Mouse (Mus musculus) CH12.LX (cell line): ENCODE data around the gene Trim75. TPM values are rescaled to one million over a fixed set of nuclear protein-coding genes. Genes with fewer than 3 reads are reported as not detected.

Source experiments
- DNase-seq: peaks from one replicate; pipeline ENCODE4 v3.0.0-alpha.2; 2013; ENCODE audit errors: extremely low read depth
- H3K27ac ChIP-seq: 2 replicates; pipeline ENCODE4 v1.5.1; 2012; ENCODE audit warnings: low read depth, mild to moderate bottlenecking, control low read depth, moderate library complexity; ENCODE audit not compliant: insufficient read depth
- H3K27me3 ChIP-seq: replicated peaks from 2 replicates; pipeline ENCODE3; 2012; ENCODE audit warnings: inconsistent platforms
- H3K36me3 ChIP-seq, 2 experiments: replicated peaks in 1 of 2; 2 replicates each; pipeline versions ENCODE3 to v1.6.1; 2012; ENCODE audit warnings: inconsistent platforms in 1 of 2, low read length in 1 of 2, mild to moderate bottlenecking in 1 of 2, mixed read lengths in 1 of 2, moderate library complexity in 1 of 2; ENCODE audit not compliant: control insufficient read depth in 1 of 2, insufficient read depth in 1 of 2
- H3K4me1 ChIP-seq, 2 experiments: 2 replicates each; pipeline ENCODE4 v1.6.1; 2012; ENCODE audit warnings: inconsistent platforms in 1 of 2, moderate library complexity in 1 of 2; ENCODE audit not compliant: insufficient read depth in 2 of 2, control insufficient read depth in 1 of 2
- H3K4me2 ChIP-seq: 2 replicates; pipeline ENCODE4 v1.6.1; 2012; ENCODE audit warnings: low read depth, mild to moderate bottlenecking, control low read depth; ENCODE audit not compliant: poor library complexity, insufficient read depth, severe bottlenecking
- H3K4me3 ChIP-seq, 3 experiments: fragments of 150-350 bp in 1 of 3; sonication (generic) in 1 of 3; replicated peaks in 1 of 3; 2 replicates each; pipeline versions ENCODE3 to v1.5.1; 2011 to 2012; ENCODE audit warnings: low read depth in 2 of 3, low read length in 2 of 3, mild to moderate bottlenecking in 2 of 3, moderate library complexity in 2 of 3, control low read depth in 1 of 3, improper control_type of control experiment in 1 of 3, inconsistent platforms in 1 of 3, mixed read lengths in 1 of 3; ENCODE audit not compliant: poor library complexity in 1 of 3
- H3K79me2 ChIP-seq: replicated peaks from 2 replicates; pipeline ENCODE4 v1.6.1; 2012; ENCODE audit warnings: mild to moderate bottlenecking, moderate library complexity; ENCODE audit not compliant: control insufficient read depth, poor library complexity, insufficient read depth, severe bottlenecking; ENCODE audit errors: extremely low read depth
- H3K9ac ChIP-seq: 2 replicates; pipeline ENCODE4 v1.6.1; 2012; ENCODE audit warnings: low read depth, mild to moderate bottlenecking, control low read depth, moderate library complexity; ENCODE audit not compliant: insufficient read depth
- H3K9me3 ChIP-seq: replicated peaks from 2 replicates; pipeline ENCODE3; 2012; ENCODE audit warnings: low read length, inconsistent platforms, mixed read lengths
- CTCF ChIP-seq, 2 experiments: IDR thresholded peaks in 1 of 2; conservative IDR thresholded peaks in 1 of 2; 2 replicates each; pipeline ENCODE4 v1.5.1; 2011 to 2012; ENCODE audit warnings: low read depth in 2 of 2, low read length in 2 of 2, improper control_type of control experiment in 1 of 2, inconsistent platforms in 1 of 2, mild to moderate bottlenecking in 1 of 2, moderate library complexity in 1 of 2
- E2F4 ChIP-seq: IDR thresholded peaks from 2 replicates; pipeline ENCODE4 v1.6.1; 2011; ENCODE audit warnings: low read depth, low read length, improper control_type of control experiment; ENCODE audit not compliant: insufficient replicate concordance
- ELF1 ChIP-seq: IDR thresholded peaks from 2 replicates; pipeline ENCODE4 v1.6.1; 2014; ENCODE audit warnings: low read depth, mild to moderate bottlenecking, inconsistent platforms, low read length, improper control_type of control experiment
- HCFC1 ChIP-seq: IDR thresholded peaks from 2 replicates; pipeline ENCODE4 v1.6.1; 2012; ENCODE audit warnings: low read depth, mild to moderate bottlenecking, inconsistent platforms, low read length, improper control_type of control experiment
- IRF4 ChIP-seq: IDR thresholded peaks from 2 replicates; pipeline ENCODE4 v1.6.1; 2014; ENCODE audit warnings: low read depth, mild to moderate bottlenecking, inconsistent platforms, low read length, improper control_type of control experiment
- JUN ChIP-seq: IDR thresholded peaks from 2 replicates; pipeline ENCODE4 v1.6.1; 2011; ENCODE audit warnings: low read depth, mild to moderate bottlenecking, low read length, improper control_type of control experiment, moderate library complexity; ENCODE audit not compliant: insufficient read depth
- MAFK ChIP-seq: IDR thresholded peaks from 2 replicates; pipeline ENCODE4 v1.6.1; 2011; ENCODE audit warnings: low read length, improper control_type of control experiment; ENCODE audit not compliant: insufficient replicate concordance
- MAX ChIP-seq: IDR thresholded peaks from 2 replicates; pipeline ENCODE4 v1.6.1; 2011; ENCODE audit warnings: low read length, improper control_type of control experiment
- MYC ChIP-seq: IDR thresholded peaks from 2 replicates; pipeline ENCODE4 v1.6.1; 2011; ENCODE audit warnings: low read depth, mild to moderate bottlenecking, improper control_type of control experiment, low read length
- NRF1 ChIP-seq: IDR thresholded peaks from 2 replicates; pipeline ENCODE4 v1.6.1; 2014; ENCODE audit warnings: low read depth, mild to moderate bottlenecking, inconsistent platforms, low read length, improper control_type of control experiment, moderate library complexity
- PAX5 ChIP-seq: IDR thresholded peaks from 2 replicates; pipeline ENCODE4 v1.6.1; 2012; ENCODE audit warnings: low read length, inconsistent platforms, mixed read lengths
- RAD21 ChIP-seq: IDR thresholded peaks from 2 replicates; pipeline ENCODE4 v1.6.1; 2011; ENCODE audit warnings: low read depth, mild to moderate bottlenecking, low read length, improper control_type of control experiment, moderate library complexity
- RCOR1 ChIP-seq: conservative IDR thresholded peaks from 2 replicates; pipeline ENCODE4 v1.6.1; 2012; ENCODE audit warnings: low read depth, mild to moderate bottlenecking, inconsistent platforms, low read length, improper control_type of control experiment
- TBP ChIP-seq: conservative IDR thresholded peaks from 2 replicates; pipeline ENCODE4 v1.6.1; 2011; ENCODE audit warnings: low read depth, low read length, improper control_type of control experiment
- TCF12 ChIP-seq: IDR thresholded peaks from 2 replicates; pipeline ENCODE4 v1.6.1; 2014; ENCODE audit warnings: low read depth, mild to moderate bottlenecking, inconsistent platforms, low read length, improper control_type of control experiment
- UBTF ChIP-seq: IDR thresholded peaks from 2 replicates; pipeline ENCODE4 v1.6.1; 2012; ENCODE audit warnings: low read depth, mild to moderate bottlenecking, inconsistent platforms, low read length, improper control_type of control experiment, moderate library complexity
- ZC3H11A ChIP-seq: IDR thresholded peaks from 2 replicates; pipeline ENCODE4 v1.6.1; 2012; ENCODE audit warnings: low read depth, mild to moderate bottlenecking, inconsistent platforms, low read length, improper control_type of control experiment
- ZKSCAN1 ChIP-seq: IDR thresholded peaks from 2 replicates; pipeline ENCODE4 v1.6.1; 2012; ENCODE audit warnings: low read depth, inconsistent platforms, low read length, improper control_type of control experiment, borderline replicate concordance
- ZMIZ1 ChIP-seq: IDR thresholded peaks from 2 replicates; pipeline ENCODE4 v1.6.1; 2012; ENCODE audit warnings: low read depth, mild to moderate bottlenecking, inconsistent platforms, low read length, improper control_type of control experiment
- ZNF384 ChIP-seq: IDR thresholded peaks from 2 replicates; pipeline ENCODE4 v1.6.1; 2012; ENCODE audit warnings: low read depth, low read length, improper control_type of control experiment, inconsistent platforms
- dilution Hi-C: fragments of 300-500 bp; cut with MboI; formaldehyde crosslinking; loops from 2 replicates; pipeline ENCODE4 v1.14.3; 2020; ENCODE audit warnings: low sequenced_read_pairs; ENCODE audit not compliant: extremely low pct_unique_long_range_greater_than_20kb, extremely low pct_ligation_motif_present
- in situ Hi-C: fragments of 300-500 bp; cut with MboI; formaldehyde crosslinking; loops from 3 replicates; pipeline ENCODE4 v1.14.3; 2019; ENCODE audit warnings: low sequenced_read_pairs, low pct_ligation_motif_present, low pct_unique_long_range_greater_than_20kb, mixed read lengths
- polyA plus RNA-seq: library from polyadenylated mRNA; unstranded; fragments of >175 nt; gene quantifications from 2 replicates; pipeline ENCODE4 v1.2.1, GENCODE M21; 2012; ENCODE audit warnings: low read depth; ENCODE audit not compliant: insufficient read length
- total RNA-seq, 2 experiments: library from RNA; depleted of rRNA; stranded (reverse); fragments of 300-350 nt in 1 of 2; fragments of >200 nt in 1 of 2; gene quantifications; 2 replicates each; pipeline ENCODE4 v1.2.3; 2012 to 2014

Trim75 gene
- total and polyA plus RNA-seq, 3 experiments, result not detected

DNA sequence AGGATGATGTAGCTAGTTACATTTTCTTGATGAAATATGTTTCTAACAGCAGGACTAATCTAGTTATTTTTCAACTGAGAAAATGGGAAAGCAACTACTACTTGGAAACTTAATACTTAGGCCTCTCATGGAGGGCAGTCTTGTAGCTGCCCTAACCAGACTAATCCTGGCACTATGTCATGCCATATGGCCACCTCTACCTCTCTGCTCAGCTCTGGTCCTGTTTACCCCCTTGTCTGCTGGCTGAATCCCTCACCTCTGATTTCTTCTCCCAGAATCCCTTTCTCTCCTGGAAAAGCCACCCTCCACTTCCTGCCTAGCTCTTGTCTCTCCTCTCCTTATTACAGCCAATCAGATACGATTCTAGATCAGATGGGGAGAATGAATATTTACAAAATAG lies 39.3 kb downstream of the Trim75 start:
- no peak overlapping the region for H3K9ac ChIP-seq
- no peaks in the 10 kb centered on the region for H3K27me3 ChIP-seq
- in situ Hi-C loops, result loop anchor here (25.0 kb wide), 2 partner anchors 111 to 211 kb away; partner anchors contain the start of gene Msmo1
- H3K4me3 ChIP-seq, result peak overlapping the region in 1 of 3 experiments; percentile 79
- H3K4me2 ChIP-seq, result peak overlapping the region; percentile 63; the same call in 1 of the 2 replicates
- peaks cover 11 to 26% of the 10 kb centered on the region in 2 experiments for H3K4me1 ChIP-seq
- no peak overlapping the region for H3K27ac ChIP-seq
- peaks cover 0 to 24% of the 10 kb centered on the region in 2 experiments for H3K36me3 ChIP-seq
- no peaks in the 10 kb centered on the region for H3K79me2 ChIP-seq
- H3K9me3 ChIP-seq, result peaks cover 2% of the 10 kb centered on the region
- no peak for DNase-seq
- 0 out of 2 replicates have a peak, but pooled peaks have one; percentile 12 for TF ChIP-seq ELF1
- no peak for TF ChIP-seq NRF1
- TF ChIP-seq CTCF (conservative IDR thresholded peaks at IDR 0.05 in 1 of 2, IDR thresholded peaks at IDR 0.05 in 1 of 2; ENCODE audit: low read depth in 2 of 2, low read length in 2 of 2), result no peak
- no peak for TF ChIP-seq E2F4
- dilution Hi-C loops, result no loop called here

GRCm38 (mm10) chr8:64947698-64948034 lies 40.0 kb downstream of the Trim75 start:
- peak overlapping the region; percentile 93 for H3K27ac ChIP-seq
- DNase-seq, result peak; percentile 79
- peak overlapping the region; percentile 39 for H3K4me2 ChIP-seq
- in situ Hi-C loops, result loop anchor here (25.0 kb wide), 2 partner anchors 110 to 210 kb away; partner anchors contain the start of gene Msmo1
- peaks cover 11 to 26% of the 10 kb centered on the region in 2 experiments for H3K4me1 ChIP-seq
- H3K9ac ChIP-seq, result peak overlapping the region; percentile 83
- dilution Hi-C loops, result no loop called here
- H3K27me3 ChIP-seq, result no peaks in the 10 kb centered on the region
- no peak for TF ChIP-seq MAFK
- TF ChIP-seq HCFC1, result 0 out of 2 replicates have a peak, but pooled peaks have one; percentile 41
- TF ChIP-seq TBP, result 0 out of 2 replicates have a peak, but pooled peaks have one; percentile 20
- peak; percentile 11; the same call in 1 of the 2 replicates for TF ChIP-seq MAX
- TF ChIP-seq ZNF384, result peak; percentile 55
- peaks cover 2% of the 10 kb centered on the region for H3K9me3 ChIP-seq
- H3K79me2 ChIP-seq, result no peaks in the 10 kb centered on the region
- H3K4me3 ChIP-seq, result peak overlapping the region; percentile 79 to 96 (median 80)
- H3K36me3 ChIP-seq, result peaks cover 0 to 24% of the 10 kb centered on the region in 2 experiments

DNA sequence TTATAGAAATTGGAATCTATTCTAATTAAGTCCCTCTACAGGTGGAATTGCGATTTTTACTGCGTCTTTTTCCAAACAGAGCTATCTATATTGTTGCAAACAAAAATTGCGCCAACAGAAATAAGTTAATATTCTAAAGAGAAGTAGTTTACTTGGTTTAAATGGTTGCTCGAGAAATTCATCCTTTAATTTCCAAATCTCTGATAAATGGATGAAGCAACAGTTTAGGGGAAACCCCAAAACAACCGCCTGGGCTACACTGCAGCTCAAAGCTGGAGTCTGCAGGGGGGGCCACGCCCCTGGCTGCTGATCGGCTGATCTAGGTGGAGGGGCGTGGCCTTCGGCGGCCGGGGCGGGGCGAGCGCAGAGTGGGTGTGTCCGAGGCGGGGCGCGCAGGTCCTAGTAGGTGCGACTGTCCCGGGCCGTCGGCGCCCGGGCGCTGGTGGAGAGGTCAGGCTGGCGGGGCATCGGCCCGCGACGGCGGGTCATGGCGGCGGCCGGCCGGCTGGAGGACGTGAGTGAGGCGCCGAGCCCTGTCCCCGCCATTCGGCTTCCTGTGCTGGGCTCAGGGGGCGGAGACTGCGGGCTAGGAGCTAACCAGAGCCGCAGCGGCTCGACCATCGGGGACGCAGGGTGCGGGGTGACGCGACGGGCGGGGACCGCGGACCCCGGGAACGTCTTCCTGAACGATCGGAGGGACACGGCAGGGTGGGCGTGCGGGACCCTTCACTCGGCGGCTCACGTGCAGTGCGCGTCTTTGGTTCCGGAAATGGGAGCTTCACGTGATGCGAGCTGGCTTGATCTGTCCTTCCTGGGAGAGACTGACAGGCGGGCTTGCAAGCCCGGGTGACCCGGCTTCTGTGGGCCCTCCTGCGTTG lies 40.6 kb downstream of the Trim75 start, which contains the start of gene Tmem192:
TSS of gene Tmem192 (plus strand) at position 366 of the 878 bp plus-strand sequence.
- peak within 1 kb of the TSS; percentile 55 for H3K4me2 ChIP-seq
- dilution Hi-C loops, result no loop called here
- peaks cover 0 to 22% of the 10 kb centered on the region in 2 experiments for H3K36me3 ChIP-seq
- H3K4me3 ChIP-seq, result peak within 1 kb of the TSS; percentile 79 to 96 (median 80)
- peak within 1 kb of the TSS; percentile 93 for H3K27ac ChIP-seq
- peak; percentile 92 for DNase-seq
- peaks cover 2% of the 10 kb centered on the region for H3K9me3 ChIP-seq
- peaks cover 11 to 26% of the 10 kb centered on the region in 2 experiments for H3K4me1 ChIP-seq
- in situ Hi-C loops, result loop anchor here (25.0 kb wide), 2 partner anchors 110 to 210 kb away; partner anchors contain the start of gene Msmo1
- peak within 1 kb of the TSS; percentile 83 for H3K9ac ChIP-seq
- no peaks in the 10 kb centered on the region for H3K27me3 ChIP-seq
- H3K79me2 ChIP-seq, result no peaks in the 10 kb centered on the region
- TF ChIP-seq PAX5 (no peak), UBTF (peak; percentile 84; the same call in 1 of the 2 replicates), ZC3H11A (no peak), JUN (peak; percentile 6; the same call in 1 of the 2 replicates), HCFC1 (peak; percentile 46; the same call in 1 of the 2 replicates), ZMIZ1 (no peak; the same call in 1 of the 2 replicates), IRF4 (peak; percentile 13; the same call in 1 of the 2 replicates), RCOR1 (no peak), MYC (peak; percentile 43; the same call in 1 of the 2 replicates), E2F4 (0 out of 2 replicates have a peak, but pooled peaks have one; percentile 33), RAD21 (no peak), MAX (peak; percentile 51; the same call in 1 of the 2 replicates), TCF12 (peak; percentile 52; the same call in 1 of the 2 replicates), ZKSCAN1 (no peak), TBP (0 out of 2 replicates have a peak, but pooled peaks have one; percentile 38), MAFK (no peak)
